Mouse (Mus musculus): ENCODE results near the gene Dnajc4.

Dnajc4 gene

DNA sequence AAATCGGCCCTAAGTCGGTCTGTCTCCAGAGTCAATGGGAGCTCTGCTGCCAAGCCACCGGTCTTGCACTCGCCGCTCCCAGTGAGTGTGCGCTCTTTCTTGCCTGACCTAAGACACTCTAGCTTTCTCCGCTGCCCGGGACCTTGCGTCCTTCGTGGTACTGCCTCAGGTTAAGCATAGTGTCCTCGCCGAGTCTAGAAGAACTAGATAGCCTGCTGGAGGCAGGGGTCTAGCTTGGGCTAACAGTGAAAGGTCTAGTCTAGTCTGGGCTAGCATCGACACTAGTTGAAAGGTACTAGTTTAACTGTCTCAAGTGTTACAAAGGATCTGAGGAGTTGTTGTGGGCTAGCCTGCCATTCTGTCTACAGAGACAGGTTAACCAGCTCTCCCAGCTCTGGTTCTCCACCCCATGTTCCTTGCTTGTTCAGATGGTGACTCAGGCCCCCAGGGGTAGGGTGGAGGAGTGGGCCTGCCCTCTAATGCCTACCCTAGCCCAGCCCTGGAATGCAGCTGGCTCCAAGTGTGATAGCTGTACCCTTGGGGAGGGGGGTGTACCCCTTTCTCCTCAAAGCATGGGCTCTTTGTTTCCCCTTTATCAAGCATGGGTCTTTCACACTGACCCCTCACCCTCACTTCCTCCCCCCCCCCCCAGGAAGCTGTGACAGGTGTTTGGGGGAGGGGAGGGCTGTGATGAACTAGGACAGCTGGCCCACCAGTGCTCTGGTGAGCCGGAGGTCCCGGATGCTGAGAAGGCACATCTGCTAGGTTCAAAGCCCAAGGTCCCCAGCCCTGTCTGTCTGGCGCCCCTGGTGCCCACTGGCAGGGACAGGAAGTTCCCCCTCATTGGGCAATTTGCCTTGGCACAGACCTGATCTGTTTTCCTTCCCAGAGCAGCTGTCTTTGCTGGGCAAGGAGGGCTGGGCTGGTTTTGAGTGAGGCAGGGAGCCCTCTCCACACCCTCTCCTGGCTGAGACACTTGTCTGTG, 16.5 kb downstream of the Dnajc4 start, which contains the start of gene Plcb3:
Gene Plcb3 (minus strand): TSS at position 934 of the 985 bp plus-strand sequence.
- peak; percentile 69 for DNase-seq (ENCODE audit: low read depth, low spot score)

DNA sequence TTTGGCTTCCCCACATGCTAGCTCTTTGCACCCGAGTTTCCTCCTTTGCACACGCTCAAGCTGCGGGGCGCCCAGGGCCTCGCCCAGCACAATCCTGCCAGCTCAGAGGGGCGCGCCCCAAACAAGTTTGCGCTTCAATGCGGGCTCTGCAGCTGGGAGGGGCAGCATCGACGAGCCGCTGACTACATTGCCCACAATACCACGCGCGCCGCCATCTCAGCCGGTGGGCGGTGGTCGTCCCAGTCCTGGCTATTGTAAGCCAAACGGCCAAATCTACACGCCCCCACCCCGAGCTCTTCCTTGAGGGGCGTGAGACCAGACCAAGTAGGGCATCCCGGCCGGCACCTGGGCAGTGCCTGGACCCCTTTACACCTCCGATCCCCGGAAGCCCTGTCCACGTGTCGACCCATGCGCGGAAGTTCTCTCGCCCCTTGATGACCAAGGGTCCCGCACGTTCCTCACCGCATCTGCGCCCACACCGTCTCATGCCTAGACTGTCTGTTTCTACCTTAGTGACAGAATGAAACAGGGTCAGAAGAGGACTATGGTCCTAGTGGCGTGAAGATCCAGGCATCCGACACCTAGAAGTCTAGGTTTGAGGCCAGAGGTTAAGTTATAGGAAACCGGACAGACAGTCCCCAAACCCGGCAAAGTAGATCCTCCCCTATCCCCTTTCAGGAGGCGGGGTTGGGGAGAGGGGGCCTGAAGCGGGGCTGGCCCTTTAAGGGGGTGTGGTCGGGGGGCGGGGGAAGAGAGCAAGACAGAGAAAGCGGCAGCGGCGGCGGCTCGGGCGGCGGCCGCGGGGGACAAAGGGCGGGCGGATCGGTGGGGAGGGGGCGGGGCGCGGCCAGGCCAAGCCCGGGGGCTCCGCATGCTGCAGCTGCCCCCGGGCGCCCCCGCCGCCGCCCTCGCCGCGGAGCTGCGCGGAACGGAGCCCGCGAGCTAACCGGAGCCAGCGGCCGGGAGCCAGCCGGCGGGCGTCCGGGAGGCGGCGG, 17.9 kb downstream of the Dnajc4 start, which contains the start of gene Ppp1r14b:
Gene Ppp1r14b (plus strand): TSS at position 758 of the 995 bp plus-strand sequence.
- peak; percentile 83 for DNase-seq (ENCODE audit: low read depth, low spot score)

DNA sequence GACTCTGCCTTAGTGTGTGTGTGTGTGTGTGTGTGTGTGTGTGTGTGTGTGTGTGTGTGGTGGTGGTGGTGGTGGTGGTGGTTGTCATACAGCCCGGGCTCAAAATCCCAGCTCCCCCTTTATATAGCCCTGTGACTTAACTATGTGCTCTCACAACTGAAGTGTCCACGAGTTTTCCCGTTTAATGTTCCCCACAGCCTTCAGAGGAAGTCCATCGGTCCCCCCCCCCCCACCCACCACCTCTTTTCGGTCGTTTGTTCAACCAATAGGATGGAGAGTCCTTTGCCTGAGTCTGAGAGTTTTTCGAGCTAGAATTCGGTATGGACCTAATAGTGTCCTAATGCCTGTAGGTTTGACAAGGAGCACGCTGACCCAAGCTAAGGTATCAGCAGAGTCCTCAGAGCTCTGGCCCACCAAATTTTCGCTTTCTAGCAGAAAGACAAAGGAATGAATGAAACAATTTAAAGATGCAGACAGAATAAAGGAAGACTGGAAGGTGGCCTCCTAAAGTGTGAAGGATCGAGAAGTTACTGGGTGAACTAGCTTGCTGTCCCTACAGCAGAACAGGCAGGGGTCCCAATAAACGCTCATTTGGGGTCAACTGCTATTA, 18.7 kb downstream of the Dnajc4 start:
- DNase-seq (ENCODE audit: low read depth, low spot score) = no peak

DNA sequence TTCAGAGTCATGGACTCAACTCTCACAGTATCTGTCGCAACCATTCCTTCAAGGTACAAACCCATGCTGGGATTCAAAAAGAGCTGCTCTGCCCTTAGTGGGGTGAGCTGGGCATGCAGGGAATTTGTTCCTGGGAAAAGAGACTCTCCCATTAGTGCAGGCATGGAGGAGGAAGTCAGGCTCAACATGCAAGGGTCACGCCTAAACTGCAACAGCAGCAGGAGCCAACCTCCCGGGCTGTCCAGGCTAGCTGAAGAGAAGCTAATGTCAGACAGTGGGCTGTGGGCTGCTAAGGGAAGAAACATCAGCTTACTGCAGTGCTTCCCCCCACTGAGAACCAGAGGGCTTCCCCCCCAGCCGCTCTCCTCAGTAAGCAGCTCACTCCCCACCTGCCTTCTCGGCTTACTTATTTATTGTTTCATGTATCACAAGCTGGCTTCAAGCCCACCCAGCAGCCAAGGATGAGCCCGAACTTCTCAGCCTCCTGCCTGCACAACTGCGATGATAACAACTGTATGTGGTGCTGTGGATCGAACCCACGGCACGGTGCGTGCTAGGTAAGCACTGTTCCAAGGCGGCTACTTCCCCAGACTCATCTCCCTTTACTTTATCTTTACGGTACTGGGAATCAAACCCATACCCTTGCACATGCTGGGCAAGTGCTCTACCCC, 20.0 kb downstream of the Dnajc4 start:
- DNase-seq (ENCODE audit: low read depth, low spot score) = no peak

DNA sequence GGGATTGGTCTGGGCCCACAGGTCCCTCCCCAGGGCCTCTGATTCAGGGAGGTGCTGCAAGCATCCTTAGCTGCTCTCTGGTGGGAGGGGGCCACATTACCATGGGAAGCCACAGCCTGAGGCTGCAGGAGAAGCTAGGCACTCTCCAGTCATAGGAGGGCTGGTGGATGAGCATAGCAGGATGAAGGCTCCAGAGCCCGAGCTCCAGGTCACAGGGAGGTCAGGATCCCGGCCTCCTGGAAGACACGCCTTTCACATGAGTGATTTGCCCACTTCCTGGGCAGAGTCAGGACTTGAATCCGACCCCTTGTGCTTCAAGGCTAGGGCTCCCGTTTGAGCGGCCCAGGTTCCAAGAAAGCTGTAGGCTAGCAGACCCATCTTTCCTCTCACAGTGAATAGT, 20.7 kb downstream of the Dnajc4 start:
- no peak for DNase-seq (ENCODE audit: low read depth, low spot score)

DNA sequence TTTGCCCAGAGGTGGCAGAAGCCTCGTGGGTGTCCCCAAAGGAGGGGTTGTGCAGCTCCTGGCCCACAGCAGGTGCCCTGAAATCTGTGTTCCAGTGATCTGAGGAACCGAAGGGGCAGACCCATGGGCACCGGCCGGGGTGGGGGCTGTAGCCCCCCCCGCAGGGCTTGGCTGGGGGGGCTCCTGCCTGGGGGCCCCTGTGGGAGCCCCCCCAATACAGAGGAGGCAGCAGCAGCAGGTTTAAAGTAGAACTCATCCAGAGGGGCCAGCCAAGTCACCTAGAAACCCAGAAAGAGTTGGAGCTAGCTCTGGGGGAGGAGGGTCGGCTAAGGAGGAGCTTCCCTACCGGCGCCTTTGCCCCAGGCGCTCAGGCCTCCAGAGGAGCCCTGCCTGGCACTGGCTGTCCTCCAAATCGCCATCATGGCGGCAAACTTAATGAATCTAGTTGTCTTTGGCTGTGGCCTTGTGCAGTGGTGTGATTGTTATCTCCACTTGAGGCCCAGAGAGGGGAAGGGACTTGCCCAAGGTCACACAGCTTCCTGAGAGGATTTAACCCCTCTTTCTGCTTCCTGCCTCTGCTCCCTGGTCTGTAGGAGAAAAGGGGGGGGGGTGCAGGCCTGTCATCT, 21.8 kb downstream of the Dnajc4 start:
- peak; percentile 65 for DNase-seq (ENCODE audit: low read depth, low spot score)

DNA sequence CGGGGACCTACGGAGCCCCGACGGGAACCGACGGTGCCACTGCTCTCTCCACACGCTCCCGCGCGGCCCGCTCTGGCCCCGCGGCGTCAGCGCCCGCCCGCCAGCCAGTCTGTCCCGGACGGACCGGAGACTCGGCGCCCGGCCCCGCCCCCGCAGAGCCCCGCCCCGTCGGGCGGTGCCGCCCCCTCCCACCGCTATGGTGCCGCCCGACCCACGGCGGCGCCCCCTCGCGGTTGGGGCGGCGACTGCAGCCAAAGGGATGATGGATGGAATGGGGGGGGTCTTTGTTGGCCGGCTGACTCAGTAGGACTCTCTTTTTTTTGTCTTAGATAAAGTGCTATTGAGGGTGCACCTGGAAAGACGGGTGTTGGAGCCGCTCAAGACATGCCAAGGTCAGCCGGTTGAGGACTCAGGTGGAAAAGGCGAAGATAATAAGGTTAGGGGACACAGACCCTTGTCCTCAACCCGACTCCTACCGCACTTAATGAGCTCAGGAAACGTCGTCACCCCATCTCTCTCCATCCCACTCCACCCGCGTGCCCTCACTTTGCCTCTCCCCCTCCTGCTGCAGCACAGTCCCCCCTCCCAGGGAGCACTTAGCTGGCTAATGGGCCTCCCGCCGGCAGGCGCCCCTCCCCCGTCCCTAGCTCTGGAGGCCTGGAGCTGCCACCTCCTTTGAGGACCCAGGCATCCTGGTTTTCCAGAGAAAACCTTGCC, 22.5 kb downstream of the Dnajc4 start:
- DNase-seq (ENCODE audit: low read depth, low spot score) = peak; percentile 84

DNA sequence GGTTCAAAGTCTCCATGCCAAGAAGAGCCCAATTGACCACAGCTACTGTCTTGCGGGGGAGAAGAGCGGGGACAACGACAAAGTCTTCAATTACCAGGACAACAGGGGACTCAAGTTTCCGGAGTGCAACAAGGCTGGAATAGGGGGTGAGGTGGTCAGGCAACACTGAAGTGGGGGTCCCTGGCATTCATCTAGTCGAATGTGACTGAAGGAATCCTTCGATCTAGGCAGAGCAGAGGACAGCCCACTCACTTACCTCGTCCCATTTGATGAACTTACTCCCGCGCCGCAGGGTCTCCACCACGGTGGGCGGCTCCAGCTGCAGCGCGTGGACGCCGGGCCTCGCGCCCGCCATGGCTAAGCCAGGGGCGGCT, 23.1 kb downstream of the Dnajc4 start:
- DNase-seq (ENCODE audit: low read depth, low spot score) = no peak

DNA sequence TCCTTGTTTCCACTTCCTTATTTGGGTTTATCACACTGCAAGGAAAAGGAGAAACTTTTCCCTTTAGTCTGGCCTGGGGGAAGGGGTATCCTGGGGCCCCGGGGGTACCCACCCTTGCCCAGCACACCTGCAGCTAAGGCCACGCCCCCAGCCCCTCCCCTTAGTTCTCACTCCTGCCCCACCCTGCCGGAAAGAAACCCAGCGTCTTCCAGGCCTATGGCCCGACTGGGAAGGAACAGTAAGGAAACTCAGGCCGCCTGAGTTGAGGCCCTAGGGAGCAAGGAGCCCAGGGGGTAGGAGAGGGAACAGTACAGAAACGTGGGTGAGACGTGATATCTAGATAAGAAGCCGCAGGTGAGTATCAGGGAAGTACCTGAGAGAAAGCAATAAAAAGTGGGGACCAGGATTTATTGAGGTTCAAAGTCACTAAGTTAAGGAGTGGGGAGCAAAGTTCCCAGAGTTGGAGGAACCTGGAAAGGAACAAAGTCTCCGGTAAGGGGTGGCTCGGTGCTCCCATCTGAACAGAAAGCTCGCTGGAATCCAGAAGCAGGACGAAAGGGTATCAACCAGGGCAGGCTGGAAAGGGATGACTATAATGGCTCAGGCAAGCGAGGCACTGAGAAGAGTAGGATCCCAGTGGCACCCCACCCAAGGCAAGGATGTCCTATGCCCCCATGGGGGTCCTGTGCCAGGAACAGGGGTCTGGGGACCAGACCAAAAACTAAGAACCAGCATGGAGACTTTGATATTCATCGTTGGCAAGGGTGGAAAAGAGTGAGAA, 23.7 kb downstream of the Dnajc4 start:
- DNase-seq (ENCODE audit: low read depth, low spot score) = peak; percentile 26

DNA sequence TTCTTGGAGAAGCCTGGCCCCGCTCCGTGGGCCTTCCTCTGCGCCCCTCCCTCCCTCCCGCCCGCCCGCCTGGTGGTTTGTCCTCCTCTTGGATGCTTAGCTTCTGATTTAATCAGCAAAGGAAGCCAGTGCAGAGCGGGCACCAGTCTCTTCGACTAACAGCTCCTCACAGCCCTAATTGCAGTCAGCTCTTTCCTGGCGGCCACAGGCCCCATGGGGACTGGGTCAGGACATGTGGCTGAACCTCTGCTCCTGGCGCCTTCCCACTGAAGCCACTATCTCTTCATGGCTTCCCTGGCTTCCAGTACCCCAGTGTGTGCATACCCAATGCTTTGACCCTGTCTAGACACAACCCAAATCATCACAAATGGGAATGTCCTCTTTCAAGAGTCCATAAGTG, 35.9 kb downstream of the Dnajc4 start:
- DNase-seq (ENCODE audit: low read depth, low spot score) = no peak

DNA sequence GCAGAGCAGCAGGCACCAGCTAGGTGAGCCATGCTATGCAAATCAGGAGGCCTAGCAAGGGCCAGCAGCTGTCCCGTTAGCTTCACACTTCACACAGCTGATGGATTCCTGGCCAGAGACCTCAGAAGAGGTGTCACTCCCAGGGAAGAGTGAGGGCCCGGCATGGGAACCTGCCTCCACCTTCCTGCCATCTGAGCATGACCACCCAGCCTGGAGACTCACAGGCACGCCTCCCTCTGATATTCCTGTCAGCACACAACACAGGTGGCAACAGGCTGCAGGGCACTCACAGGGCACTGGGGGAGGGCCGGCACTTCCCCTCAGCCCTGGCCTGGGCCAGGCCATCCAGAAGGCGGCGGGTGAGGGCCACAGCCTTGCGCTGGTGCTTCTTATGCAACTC, 36.9 kb downstream of the Dnajc4 start:
- no peak for DNase-seq (ENCODE audit: low read depth, low spot score)

DNA sequence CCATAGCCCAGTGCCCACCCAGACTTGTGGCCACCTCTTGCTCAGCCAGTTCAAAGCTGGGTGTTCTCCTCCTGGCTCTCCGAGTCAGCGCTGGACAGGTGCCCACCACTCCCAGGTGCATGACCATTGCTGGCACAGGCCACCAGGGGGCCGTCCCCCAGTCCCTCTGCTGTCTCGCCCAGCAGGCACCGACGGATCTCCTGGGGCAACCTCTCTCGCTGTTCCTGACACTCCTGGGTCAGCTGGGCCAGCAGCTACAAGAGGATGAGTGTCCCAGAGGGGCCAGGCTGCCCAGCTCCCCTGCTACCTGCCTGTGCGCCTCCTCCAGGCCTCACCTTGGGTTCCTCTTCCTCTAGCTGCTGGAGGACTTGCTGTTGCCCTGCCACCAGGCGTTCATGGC, 38.3 kb downstream of the Dnajc4 start:
- peak; percentile 32 for DNase-seq (ENCODE audit: low read depth, low spot score)

DNA sequence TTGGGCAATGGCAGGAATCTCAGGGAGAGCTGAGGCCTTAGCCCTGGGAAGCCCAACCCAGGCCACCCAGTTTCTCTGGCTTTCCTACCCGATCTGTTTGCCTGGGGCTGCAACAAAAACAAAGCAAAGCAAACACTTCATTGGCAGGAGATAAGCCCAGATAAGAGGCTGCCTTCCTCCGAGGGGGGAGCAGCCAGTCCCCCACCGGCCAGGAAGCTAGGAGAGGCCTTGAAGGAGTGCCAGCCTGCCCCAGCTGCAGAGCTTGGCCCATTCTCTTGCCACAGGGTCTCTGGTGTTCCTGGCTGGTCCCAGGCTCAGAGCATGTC, 39.7 kb downstream of the Dnajc4 start:
- peak; percentile 50 for DNase-seq (ENCODE audit: low read depth, low spot score)

DNA sequence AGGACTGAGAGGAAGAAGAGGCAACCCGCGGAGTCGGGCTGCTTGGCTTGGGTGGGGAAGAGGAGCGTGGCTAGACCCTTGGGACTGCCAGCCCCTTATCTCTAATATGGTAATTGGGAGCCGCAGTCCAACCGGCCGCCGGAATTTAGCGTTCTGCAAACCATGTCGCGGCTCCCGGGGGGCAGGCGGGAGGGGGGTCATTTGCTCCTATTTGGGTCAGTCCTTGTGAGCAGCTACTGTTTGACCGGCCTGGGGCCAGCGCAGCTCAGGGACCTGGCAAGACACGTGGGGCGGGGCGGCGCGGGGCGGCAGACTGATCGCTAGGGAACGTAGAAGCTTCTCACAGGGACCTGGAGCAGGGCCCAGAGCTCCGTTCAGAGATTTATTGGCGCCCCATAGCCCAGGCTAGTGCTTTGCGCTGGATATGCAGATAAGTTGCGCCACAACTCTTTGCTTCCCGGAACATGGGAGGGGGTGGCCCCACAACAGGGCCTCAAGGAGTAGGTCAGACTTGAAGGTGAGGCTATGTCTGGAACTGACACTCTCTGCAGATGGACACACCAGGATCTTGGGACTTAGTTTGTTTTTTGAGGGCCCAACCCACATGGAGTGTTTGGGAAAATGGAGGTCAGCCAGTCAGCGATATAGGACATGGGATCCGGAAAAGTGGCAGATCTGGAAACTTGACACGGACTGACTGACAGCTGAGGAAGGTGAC, 40.2 kb downstream of the Dnajc4 start:
- DNase-seq (ENCODE audit: low read depth, low spot score) = peak; percentile 48

DNA sequence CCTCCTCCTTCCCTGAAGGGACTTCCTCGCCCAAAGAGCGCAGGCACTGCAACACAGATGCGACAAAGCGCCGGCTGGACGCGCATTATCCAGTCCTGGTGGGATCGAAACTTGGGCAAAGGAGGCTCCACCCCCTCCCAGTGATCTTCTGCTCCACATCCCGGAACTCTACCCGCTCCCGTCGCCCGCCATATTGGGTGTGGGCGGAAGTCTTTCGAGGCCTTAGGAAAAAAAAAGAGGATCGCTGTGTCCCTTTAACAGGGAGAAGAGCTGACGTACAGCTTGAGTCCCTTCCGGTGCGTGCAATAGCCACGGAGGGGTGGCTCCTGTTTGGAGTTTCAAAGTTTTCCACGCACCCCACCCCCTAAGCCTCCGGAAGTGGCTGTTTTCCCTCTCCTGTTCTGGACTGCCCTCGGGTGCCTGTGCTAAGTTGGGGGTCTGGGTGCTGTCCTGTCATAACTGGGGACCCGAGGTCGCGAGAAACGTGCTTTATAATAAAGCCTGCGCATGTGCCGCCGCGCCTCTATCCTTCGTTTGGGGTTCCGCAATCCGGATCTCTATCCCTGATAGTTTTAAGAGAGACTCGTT, 40.9 kb downstream of the Dnajc4 start:
- DNase-seq (ENCODE audit: low read depth, low spot score) = peak; percentile 85

DNA sequence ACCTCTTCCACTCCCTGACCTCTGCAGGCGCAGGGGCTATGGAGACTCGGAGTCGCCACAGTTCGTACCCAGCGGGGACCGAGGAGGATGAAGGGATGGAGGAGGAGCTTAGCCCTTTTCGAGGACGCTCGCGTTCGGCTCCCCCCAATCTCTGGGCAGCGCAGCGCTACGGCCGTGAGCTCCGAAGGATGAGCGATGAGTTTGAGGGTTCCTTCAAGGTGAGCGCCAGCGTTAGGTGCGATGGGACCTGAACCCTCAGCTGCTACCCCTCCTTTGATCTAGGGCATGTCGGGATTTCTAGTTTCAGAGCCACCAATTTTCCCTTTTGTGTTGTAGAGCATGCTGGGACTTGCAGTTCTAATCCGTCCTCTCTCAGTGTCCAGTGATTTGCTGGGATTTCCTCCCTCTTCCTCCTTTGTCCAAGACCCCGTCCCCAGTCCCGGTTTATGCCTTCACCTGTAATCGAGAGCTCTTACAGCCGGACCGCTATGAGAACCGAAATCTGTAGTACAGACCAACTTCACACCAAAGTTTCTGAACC, 41.7 kb downstream of the Dnajc4 start:
- peak; percentile 61 for DNase-seq (ENCODE audit: low read depth, low spot score)

DNA sequence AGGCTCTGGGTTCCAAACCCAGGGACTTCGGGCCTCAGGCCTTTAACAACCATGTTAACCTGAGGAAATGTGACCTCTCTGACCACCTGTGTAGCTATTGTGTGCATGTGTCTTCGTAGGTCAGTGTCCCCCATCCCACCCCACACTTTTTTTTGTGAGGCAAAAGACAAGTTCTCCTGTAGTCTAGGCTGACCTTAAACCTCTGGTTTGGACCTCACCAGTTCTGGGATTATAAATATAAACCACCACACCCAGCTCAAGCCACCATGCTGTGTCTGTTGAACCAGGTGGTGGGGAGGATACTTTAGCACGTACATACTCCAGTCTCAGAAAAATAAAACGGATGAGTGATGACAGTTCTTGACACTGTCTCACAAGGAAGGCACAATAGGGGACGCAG, 42.4 kb downstream of the Dnajc4 start:
- no peak for DNase-seq (ENCODE audit: low read depth, low spot score)

DNA sequence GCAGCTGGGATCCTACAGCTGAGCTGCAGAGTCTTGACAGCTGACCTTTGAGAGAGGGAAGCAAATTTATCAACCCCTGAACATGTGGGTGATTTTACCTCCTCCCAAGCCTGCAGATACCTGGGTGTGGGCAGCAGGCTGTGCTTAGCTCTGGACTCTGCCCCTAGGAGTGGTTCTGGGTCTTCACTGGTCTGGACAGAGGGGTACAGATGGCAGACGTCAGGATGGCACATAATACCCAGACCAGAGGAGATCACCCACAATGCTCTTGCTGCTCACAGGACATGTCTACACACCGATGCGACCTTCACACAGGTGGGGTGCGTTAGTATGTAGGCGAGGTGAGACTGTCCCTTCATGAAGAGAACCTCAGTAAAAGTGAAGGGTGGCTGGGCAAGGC, 42.8 kb downstream of the Dnajc4 start:
- no peak for DNase-seq (ENCODE audit: low read depth, low spot score)
